Mouse (Mus musculus): ENCODE results near the gene Faap20.
A peak's percentile ranks its signal among the peaks of the same experiment; 100 is the strongest.
"Not testable (repeated sequence)": the region's sequence is repeated elsewhere in the genome, so short reads cannot be mapped to it uniquely, and the experiment has no call there.

Faap20 gene

GRCm38 (mm10) chr4:155248054-155248453, 1.5 kb upstream of the Faap20 start:
- not testable (repeated sequence) for DNase-seq (ENCODE audit: low spot score)

GRCm38 (mm10) chr4:155249257-155249647, 350 bp upstream of the Faap20 start:
- DNase-seq (ENCODE audit: low spot score), result peak; percentile 86

GRCm38 (mm10) chr4:155250361-155251117, 937 bp downstream of the Faap20 start:
- no peak for DNase-seq (ENCODE audit: low spot score)

- no peak for DNase-seq (ENCODE audit: low spot score)
Measured at GRCm38 (mm10) chr4:155251147-155251546, 1.5 kb downstream of the Faap20 start.

- no peak for DNase-seq (ENCODE audit: low spot score)
Measured at GRCm38 (mm10) chr4:155252253-155252652, 2.7 kb downstream of the Faap20 start.

- no peak for DNase-seq (ENCODE audit: low spot score)
Measured at GRCm38 (mm10) chr4:155264521-155265321, 15.1 kb downstream of the Faap20 start.

- DNase-seq (ENCODE audit: low spot score), result no peak
Measured at GRCm38 (mm10) chr4:155267047-155267543, 17.5 kb downstream of the Faap20 start.

- DNase-seq (ENCODE audit: low spot score), result no peak
Measured at GRCm38 (mm10) chr4:155267639-155268175, 18.1 kb downstream of the Faap20 start.

- DNase-seq (ENCODE audit: low spot score), result peak; percentile 28
Measured at GRCm38 (mm10) chr4:155268382-155268781, 18.8 kb downstream of the Faap20 start.

- no peak for DNase-seq (ENCODE audit: low spot score)
Measured at GRCm38 (mm10) chr4:155274451-155274850, 24.8 kb downstream of the Faap20 start.

GRCm38 (mm10) chr4:155274851-155275250, 25.2 kb downstream of the Faap20 start:
- DNase-seq (ENCODE audit: low spot score), result no peak

- no peak for DNase-seq (ENCODE audit: low spot score)
Measured at GRCm38 (mm10) chr4:155277963-155278362, 28.4 kb downstream of the Faap20 start.

GRCm38 (mm10) chr4:155279054-155279453, 29.5 kb downstream of the Faap20 start:
- DNase-seq (ENCODE audit: low spot score), result no peak

GRCm38 (mm10) chr4:155279926-155280767, 30.5 kb downstream of the Faap20 start:
- no peak for DNase-seq (ENCODE audit: low spot score)

- no peak for DNase-seq (ENCODE audit: low spot score)
Measured at GRCm38 (mm10) chr4:155280768-155281121, 31.1 kb downstream of the Faap20 start.

- no peak for DNase-seq (ENCODE audit: low spot score)
Measured at GRCm38 (mm10) chr4:155281227-155281626, 31.6 kb downstream of the Faap20 start.

- DNase-seq (ENCODE audit: low spot score), result no peak
Measured at GRCm38 (mm10) chr4:155281652-155282051, 32.0 kb downstream of the Faap20 start.

- DNase-seq (ENCODE audit: low spot score), result no peak
Measured at GRCm38 (mm10) chr4:155282231-155282630, 32.6 kb downstream of the Faap20 start.

- DNase-seq (ENCODE audit: low spot score), result no peak
Measured at GRCm38 (mm10) chr4:155283001-155283503, 33.5 kb downstream of the Faap20 start.

- no peak for DNase-seq (ENCODE audit: low spot score)
Measured at GRCm38 (mm10) chr4:155283585-155283984, 34.0 kb downstream of the Faap20 start.

GRCm38 (mm10) chr4:155284521-155285379, 35.1 kb downstream of the Faap20 start:
- no peak for DNase-seq (ENCODE audit: low spot score)

All from T-cell, adult 2 months (primary cell).